Mouse (Mus musculus) left cerebral cortex, postnatal 36 days (tissue): Measurements from ENCODE around the gene H2-Ob. TPM values are rescaled to one million over a fixed set of nuclear protein-coding genes. Genes with fewer than 3 reads are reported as not detected.
A peak's percentile ranks its signal among the peaks of the same experiment; 100 is the strongest.

Experiments
- DNase-seq, 2 experiments: peaks; one replicate each; pipeline ENCODE4 v3.0.0; 2021 to 2022; ENCODE audit warnings: low spot score in 2 of 2, mixed read lengths in 1 of 2
- intact Hi-C: fragments of 180-260 bp; cut with DNase I; formaldehyde crosslinking; loops from one replicate; pipeline ENCODE4 v1.15.1; 2025
- total RNA-seq, 2 experiments: library from RNA; stranded (reverse); gene quantifications; 2 replicates each; pipeline ENCODE4 v1.2.3; 2021

Gene H2-Ob
- not detected for total RNA-seq

DNA sequence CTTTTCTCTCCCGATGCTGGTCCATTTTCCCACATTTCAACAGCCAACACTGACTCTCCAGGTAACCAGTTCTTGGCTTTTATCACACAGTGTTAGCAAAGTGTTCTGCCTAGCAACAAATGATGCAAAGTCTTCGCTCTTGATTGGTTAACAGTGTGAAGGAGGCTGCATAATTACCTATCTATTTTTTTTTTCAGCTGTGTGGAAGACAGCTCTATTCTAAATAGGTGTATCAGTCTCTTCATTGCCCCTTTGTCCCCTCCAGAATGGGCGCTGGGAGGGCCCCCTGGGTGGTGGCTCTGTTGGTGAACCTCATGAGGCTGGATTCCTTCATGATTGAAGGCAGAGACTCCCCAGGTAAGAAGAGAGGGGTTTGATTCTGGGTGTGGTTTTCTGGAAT is at the start of gene H2-Ob:
Gene H2-Ob, plus strand, starts transcription at position 198 of the 400 bp plus-strand sequence.
- DNase-seq = no peak

DNA sequence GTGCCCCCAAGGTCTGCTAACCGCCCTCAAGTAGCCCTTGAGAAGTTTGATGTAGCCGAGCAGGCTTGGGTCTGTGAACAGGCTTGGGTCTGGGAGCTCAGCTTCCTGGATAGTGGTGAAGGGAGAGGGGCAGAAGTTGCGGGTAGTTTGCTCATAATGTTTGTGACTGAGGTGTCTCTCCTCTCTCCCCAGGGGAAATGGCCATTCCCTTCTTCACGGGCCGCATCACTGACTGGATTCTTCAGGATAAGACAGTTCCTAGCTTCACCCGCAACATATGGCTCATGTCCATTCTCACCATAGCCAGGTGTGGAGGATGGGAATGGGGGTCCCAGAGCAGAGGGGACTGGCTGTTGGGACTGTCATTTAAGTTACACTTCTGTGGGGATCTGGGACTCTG is 49.7 kb upstream of the H2-Ob start:
- intact Hi-C loops = no loop called here
- no peak for DNase-seq

More for the DNA sequence above, at the start of gene H2-Ob:
- intact Hi-C loops = no loop called here

DNA sequence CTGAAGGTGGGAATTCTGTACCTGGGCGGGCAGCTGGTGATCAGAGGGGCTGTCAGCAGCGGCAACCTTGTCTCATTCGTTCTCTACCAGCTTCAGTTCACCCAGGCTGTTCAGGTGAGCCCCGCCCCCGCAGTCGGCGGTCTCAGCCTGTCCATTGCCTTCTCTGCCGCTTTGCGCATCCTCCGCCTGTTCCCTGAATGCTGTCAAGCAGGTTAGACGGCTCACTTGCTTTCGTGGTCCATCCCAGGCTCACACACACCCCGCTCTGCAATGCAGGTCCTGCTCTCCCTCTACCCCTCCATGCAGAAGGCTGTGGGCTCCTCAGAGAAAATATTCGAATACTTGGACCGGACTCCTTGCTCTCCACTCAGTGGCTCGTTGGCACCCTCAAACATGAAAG is 45.9 kb upstream of the H2-Ob start:
- intact Hi-C loops = no loop called here
- DNase-seq = no peak

DNA sequence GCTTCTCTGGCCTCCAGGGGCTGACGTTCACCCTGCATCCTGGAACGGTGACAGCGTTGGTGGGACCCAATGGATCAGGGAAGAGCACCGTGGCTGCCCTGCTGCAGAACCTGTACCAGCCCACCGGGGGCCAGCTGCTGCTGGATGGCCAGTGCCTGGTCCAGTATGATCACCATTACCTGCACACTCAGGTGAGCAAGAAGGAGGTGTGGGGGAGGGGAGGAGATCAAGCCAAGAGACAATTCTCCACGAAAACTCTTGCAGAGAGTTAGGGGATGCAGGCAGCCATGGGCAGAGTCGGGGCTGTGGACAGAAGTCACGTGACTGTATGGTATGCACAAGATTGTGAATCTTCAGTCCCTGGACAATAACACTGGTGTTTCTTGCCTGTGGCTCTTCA is 45.2 kb upstream of the H2-Ob start:
- no peak for DNase-seq
- intact Hi-C loops = no loop called here

DNA sequence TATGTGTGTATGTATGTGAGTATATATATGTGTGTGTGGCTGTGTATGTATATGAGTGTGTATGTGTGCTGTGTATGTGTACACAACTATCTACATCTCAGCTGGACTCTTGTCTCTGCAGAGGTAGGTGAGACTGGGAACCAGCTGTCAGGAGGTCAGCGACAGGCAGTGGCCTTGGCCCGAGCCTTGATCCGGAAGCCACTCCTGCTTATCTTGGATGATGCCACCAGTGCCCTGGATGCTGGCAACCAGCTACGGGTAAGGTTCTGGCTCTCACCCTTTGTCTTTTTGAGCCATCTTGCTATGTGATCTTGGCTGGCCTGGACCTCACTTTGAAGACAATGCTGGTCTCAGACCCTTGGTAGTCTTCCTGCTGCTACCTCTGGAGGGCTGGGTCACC is 44.0 kb upstream of the H2-Ob start:
- DNase-seq = no peak
- intact Hi-C loops = no loop called here

DNA sequence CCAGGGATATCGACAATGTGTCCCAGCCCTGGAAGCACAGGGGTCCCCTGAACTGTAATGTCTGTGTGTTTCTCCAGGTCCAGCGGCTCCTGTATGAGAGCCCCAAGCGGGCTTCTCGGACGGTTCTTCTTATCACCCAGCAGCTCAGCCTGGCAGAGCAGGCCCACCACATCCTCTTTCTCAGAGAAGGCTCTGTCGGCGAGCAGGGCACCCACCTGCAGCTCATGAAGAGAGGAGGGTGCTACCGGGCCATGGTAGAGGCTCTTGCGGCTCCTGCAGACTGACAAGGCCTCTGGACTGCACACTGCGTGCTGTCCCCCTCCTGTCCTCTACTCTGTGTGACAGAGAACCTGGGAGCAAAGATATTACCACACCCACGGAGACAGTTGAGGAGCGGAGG is 42.2 kb upstream of the H2-Ob start:
- intact Hi-C loops = no loop called here
- DNase-seq = no peak

DNA sequence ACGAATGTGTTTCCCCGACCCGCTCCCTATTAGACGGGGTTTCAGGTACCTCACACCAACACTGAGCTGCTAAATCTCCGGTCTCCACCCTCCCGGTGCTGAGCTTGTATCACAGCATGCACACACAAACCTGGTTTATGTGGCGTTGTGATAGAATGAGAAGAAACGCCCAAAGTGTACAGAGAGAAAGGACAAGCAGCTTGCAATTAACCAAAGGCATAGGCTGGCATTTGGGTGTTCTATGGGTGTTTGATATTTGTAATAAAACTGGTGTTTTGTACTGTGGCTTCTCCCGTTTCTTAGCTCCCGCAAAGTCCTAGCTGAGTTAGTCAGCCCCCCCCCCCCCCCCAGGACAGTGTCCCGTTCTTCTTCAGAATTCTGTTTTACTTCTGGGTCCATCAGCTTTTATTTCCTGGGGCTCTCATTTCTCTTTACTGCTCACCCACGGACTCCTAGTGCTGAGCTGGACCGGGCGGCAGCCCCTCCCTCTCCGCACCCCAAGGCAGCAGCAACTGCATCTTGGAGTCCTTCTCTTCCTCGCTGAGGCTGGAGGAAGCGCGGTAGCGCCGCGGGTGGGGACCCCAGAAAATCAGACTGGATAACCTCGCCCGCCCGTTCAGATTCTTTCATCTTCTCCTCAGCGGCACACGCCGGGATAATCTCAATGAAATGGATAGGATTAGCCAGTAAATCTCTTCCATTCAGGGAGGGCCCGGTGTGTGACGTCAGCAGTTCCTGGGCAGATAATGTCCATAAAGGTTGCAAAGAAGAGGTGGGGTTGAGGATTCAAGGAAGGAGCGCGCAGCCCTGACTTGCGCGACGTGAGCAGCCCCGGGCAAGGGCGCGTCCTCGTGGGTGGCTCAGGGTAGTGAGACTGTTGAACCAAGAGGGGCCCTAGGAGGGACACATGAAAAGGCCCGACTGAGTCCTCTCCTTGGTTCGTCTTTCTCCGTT is 41.5 kb upstream of the H2-Ob start, which contains the start of gene Psmb8:
Gene Psmb8, plus strand, starts transcription at position 781 of the 954 bp plus-strand sequence.
- peak; percentile 72 to 85 for DNase-seq
- intact Hi-C loops = no loop called here

DNA sequence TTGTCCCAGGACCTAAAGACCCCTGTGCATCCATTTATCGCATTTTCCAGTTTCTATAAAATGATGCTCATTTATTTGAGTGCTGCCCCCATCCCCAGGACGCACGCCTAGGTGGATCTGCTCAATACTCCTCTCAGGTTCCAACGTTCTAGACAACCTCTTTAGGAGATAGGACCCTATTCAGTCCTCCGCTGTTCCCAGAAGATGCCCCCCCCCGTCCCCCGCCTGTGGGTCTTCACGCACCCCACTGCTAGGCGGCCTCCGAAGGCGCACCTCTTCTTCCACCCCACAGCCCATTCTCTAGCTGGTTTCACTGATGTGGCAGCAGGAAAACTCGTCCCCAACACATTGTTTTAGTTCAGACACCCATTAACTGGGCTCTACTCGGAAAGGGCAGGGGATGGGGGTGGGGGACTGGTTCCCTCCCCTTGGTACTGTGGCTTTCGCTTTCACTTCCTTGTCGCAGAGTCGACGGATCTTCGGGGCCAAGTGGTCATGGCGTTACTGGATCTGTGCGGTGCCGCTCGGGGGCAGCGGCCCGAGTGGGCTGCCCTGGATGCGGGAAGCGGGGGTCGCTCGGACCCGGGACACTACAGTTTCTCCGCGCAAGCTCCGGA is 40.7 kb upstream of the H2-Ob start:
- intact Hi-C loops = no loop called here
- DNase-seq = no peak

DNA sequence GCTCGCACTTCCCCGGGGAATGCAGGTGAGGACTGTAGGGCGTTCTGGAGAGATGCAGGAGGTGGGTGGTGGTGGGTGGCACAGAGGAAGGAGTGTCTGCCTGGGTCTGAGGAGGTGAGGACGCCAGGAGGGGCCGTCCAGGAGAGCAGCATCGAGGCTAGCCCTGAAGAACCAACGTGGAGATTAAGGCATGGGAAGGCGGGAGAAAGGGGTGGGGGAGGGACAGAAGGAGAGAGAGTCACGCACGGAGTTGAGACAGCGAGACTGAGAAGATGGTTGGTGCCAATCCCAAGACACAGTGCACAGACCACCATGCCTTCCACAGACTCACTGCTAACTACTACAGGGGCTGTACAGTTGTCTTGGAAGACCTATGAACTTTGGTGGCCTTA is 40.2 kb upstream of the H2-Ob start:
- intact Hi-C loops = no loop called here
- no peak for DNase-seq

DNA sequence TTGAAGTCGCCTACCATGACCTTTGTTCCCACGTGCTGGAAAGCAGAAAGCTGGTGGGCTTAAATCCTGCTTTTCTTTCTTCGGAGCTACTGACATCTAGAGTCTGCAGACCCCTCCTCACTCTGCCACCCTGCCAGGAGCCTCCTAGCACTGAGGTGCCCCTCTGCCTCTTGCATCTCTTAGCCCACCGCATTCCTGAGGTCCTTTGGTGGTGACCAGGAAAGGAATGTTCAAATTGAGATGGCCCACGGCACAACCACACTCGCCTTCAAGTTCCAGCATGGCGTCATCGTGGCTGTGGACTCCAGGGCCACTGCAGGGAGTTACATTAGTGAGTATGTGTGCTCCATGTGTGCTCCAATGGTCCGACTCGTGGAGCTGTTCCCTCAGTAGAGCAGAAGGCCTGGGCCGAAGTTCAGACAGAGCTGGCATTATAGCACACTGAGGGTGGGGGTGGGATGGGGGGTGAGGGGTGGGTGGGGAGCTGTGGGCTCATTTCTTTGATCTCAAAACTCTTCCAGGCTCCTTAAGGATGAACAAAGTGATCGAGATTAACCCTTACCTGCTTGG is 39.6 kb upstream of the H2-Ob start:
- no peak for DNase-seq
- intact Hi-C loops = no loop called here

DNA sequence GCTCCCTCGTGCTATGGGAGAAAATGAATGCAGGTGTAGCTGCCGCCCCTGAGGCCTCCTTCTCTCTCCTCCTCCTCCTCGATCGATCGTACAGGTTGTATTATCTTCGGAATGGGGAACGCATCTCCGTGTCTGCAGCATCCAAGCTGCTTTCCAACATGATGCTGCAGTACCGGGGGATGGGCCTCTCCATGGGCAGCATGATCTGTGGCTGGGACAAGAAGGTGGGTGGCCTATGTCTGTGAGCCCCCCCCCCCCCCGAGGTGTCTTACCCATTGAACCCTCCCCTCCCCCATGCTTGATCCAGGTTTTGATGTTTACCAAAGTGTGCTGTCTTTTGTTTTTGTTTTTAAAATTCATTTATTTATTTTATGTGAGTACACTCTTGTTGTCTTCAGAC is 38.7 kb upstream of the H2-Ob start:
- intact Hi-C loops = no loop called here
- no peak for DNase-seq

DNA sequence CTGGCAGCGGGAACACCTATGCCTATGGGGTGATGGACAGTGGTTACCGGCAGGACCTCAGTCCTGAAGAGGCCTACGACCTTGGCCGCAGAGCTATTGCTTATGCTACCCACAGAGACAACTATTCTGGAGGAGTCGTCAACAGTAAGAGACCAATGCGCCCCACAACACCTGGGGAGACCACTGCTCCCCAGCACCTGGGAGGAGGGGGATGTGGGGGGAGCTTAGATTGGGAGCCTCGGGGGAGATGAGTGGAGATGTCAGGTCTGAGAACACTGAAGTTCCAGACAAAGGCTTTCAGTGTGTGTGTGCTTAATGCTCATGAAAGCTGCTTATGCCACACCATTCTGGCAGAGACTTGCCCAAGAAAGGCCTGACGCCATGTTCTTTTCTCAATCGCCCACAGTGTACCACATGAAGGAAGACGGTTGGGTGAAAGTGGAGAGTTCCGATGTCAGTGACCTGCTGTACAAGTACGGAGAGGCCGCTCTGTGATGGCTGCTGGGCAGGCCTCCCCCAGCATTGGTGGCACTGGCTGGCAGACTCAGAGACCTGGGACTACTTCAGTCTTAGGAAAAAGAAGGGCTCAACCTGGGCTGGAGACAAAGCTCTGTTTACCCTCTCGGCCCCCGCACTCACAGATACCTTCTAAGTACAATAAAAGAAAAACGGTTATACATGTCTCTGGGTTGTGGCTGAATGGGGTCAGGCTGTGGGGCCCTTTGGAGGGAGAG is 37.8 kb upstream of the H2-Ob start:
- no peak for DNase-seq
- intact Hi-C loops = no loop called here

DNA sequence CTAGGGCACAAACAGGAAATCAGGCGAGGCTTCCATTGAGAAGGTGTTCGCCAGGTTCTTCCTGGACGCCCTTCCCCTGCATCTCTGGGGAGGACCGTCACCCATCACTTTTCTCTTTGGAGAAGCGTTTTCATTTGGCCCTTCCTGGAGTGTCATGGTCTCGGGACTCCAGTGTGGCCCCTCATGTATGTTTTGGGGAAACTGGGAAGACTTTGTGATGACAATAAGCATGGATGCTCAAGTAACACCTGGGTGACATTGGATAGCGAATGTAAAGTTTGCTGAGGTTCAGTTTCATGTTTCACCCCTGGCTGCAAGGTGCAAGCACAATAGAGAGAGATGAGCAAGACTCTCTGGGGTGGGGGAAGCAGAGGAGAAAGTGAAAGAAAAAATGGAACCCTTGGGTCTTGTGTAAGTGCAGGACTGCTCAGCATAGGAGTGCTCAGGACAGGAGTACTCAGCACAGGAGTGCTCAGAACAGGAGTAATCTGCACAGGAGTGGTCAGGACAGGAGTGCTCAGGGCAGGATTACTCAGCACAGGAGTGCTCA is 37.1 kb upstream of the H2-Ob start:
- DNase-seq = no peak
- intact Hi-C loops = no loop called here

DNA sequence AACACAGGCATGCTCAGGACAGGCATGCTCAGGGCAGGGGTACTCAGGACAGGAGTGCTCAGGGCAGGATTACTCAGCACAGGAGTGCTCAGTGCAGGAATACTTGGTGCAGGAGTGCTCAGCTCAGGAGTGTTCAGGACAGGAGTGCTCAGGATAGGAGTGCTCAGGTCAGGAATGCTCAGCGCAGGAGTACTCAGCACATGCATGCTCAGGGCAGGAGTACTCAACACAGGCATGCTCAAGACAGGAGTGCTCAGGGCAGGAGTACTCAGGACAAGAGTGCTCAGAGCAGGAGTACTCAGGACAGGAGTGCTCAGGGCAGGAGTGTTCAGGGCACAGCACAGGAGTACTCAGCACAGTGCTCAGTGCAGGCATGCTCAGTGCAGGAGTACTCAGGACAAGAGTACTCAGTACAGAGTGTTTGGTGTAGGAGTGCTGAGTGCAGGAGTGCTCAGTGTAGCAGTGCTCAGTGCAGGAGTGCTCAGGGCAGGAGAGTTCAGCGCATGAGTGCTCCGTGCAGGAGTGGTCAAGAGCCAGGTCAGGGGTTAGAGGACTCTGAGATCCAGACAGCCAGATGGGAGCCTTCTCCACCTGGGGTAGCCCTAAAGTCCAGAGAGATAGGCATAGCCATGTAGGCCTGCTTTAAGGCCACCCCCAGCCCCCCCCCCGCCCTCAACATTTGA is 35.8 kb upstream of the H2-Ob start:
- DNase-seq = no peak
- intact Hi-C loops = no loop called here

DNA sequence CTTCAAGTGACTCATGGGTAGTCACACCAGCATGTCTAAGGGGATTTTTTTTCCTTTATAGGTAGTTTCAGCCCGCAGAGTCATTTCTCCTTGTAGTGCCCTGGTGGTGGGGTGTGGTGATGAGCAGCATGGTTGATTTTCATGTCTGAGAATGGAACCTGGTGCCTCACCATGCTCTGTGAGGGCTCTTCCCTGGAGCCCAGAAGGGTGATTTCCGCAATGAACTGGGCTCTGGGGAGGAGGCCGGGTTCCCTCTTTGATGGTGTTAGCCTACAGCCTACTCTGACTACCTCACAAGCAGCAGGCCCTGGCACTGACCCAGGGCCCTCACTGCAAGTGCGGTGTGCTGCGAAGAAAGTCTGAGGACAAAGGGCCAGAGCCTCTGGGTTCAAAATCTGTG is 35.3 kb upstream of the H2-Ob start, which contains the start of gene Tap2:
Gene Tap2, plus strand, starts transcription at position 84 of the 400 bp plus-strand sequence.
- DNase-seq = no peak
- intact Hi-C loops = no loop called here

DNA sequence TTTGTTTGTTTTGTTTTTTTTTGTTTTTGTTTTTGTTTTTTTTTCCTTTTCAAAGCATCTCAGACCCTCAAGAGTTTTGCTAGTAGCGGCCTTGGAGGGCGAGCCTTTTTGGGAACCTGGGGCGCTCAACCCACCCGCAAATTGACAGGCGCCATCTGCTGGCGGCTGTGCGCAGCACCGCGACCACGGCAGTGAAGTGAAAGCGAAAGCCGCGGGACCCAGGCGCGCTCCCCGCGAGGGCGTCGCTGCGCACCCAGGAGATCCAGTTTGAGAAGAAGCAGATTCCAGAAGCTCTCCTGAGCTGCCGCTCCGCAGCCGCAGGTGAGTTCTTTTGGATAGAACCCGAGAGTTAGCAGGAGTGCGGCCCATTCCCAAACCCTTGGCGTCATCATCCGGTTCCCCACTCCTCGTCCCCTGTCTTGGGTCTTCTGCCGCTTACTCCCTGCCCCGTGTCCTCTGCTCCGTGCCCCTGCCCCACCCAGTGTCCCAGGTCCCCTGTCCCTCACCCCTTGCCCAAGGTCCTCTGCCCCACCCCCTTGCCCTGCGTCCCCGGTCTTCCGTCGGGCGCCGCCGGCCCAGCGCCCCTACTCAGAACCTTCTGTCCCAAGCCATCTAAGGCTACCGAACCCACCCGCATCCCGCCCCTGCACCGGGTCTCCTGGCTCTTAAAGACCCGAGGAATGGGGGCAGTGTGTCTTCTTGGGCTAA is 34.2 kb upstream of the H2-Ob start:
- DNase-seq = peak; percentile 75 to 82
- intact Hi-C loops = loop anchor here (2.0 kb wide), 1 partner anchor 34 kb away; no protein-coding TSS in a partner anchor

DNA sequence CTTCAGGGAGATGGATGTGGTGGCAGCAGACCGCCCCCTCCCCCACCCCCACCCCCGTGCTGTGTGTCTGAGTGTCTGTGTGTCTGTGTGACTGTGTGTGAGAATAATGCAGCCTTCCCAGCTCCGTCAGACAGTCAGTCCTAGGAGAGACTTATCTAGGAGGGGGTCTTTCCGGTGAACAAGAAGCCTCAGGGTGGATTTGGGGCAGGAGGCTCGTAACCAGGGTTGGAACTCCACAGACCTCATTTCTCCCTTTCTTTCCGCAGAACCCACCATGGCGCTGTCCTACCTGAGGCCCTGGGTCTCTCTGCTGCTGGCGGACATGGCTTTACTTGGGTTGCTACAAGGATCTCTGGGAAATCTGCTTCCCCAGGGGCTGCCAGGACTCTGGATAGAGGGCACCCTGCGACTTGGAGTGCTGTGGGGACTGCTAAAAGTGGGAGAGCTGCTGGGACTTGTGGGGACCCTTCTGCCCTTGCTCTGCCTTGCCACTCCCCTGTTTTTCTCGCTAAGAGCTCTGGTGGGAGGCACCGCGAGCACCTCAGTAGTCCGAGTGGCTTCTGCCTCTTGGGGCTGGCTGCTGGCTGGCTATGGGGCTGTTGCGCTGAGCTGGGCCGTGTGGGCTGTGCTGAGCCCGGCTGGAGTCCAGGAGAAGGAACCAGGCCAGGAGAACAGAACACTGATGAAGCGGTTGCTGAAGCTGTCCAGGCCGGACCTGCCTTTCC is 33.5 kb upstream of the H2-Ob start:
- intact Hi-C loops = loop anchor here (2.0 kb wide), 1 partner anchor 34 kb away; no protein-coding TSS in a partner anchor
- no peak for DNase-seq

DNA sequence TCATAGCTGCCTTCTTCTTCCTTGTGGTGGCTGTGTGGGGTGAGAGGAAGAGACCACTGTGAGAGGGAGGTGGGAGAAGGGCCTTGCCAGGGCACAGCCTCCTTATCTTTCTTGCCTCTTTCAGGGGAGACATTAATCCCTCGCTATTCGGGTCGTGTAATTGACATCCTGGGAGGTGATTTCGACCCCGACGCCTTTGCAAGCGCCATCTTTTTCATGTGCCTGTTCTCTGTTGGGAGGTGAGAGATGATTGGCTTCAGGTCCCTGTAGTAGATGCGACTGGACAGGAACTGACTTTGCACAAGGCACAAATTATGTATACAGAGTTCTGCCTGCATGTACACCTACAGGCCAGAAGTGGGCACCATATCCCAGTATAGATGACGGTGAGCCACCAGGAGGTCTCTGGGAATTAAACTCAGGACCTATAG is 32.9 kb upstream of the H2-Ob start:
- intact Hi-C loops = loop anchor here (2.0 kb wide), 1 partner anchor 35 kb away; no protein-coding TSS in a partner anchor
- DNase-seq = no peak
